Mouse (Mus musculus): ENCODE data around the gene Tmem211. TPM values are rescaled to one million over a fixed set of nuclear protein-coding genes. Genes with fewer than 3 reads are reported as not detected.

Gene Tmem211
- polyA plus RNA-seq, 1 experiment from 2014 or later: not detected

GRCm38 (mm10) chr5:113221147-113221865, 5.4 kb upstream of the Tmem211 start, which contains the start of gene 2900026A02Rik:
TSS of gene 2900026A02Rik (minus strand) at chr5:113221236.
- Histone ChIP-seq H3K9me3 (ENCODE audit: low read length) (no peaks in the 10 kb centered on the region), H3K27me3 (replicated peaks; ENCODE audit: insufficient read depth, low read length) (no peaks in the 10 kb centered on the region), H3K4me2 (replicated peaks; ENCODE audit: low read depth, low read length) (peak within 1 kb of the TSS; percentile 98), H3K4me3 (ENCODE audit: low read depth, low read length) (peak within 1 kb of the TSS; percentile 67), H3K4me1 (ENCODE audit: insufficient read depth, low read depth, low read length) (no peaks in the 10 kb centered on the region), H3K9ac (replicated peaks; ENCODE audit: low read depth) (peak within 1 kb of the TSS; percentile 43; the same call in 1 of the 2 replicates), H3K36me3 (ENCODE audit: insufficient read depth, low read length) (no peaks in the 10 kb centered on the region), H3K27ac (ENCODE audit: low read length) (peak within 1 kb of the TSS; percentile 57)
- WGBS: 24% methylated on average over 16 of the region's 62 CpGs
- peak; percentile 81 for ATAC-seq
- TF ChIP-seq CTCF (IDR thresholded peaks at IDR 0.05): peak; percentile 84
- no peak for TF ChIP-seq EP300 (IDR thresholded peaks at IDR 0.05)
- peak; percentile 77 for DNase-seq (ENCODE audit: low spot score)

DNA sequence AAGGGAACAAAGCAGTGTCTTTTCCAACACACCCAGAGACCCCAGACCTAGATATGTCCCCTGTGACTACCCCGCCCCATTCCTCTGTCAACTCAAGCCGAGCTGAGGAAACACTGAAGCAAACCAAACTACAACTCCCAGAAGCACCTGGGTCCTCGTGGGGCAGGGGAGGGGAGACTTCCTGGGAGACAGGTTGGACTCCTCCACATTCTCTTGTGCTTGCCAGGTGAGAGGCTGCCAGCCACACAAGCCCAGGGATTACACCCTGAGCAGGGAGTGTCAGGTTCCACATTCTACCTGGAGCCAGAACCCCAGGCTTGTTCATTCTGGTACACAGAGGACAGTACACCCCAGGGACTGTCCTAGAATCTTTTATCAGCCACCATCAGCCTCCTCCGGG, 2.8 kb upstream of the Tmem211 start:
- Histone ChIP-seq H3K4me1 (ENCODE audit: insufficient read depth, low read depth, low read length) (no peaks in the 10 kb centered on the region), H3K4me2 (replicated peaks; ENCODE audit: low read depth, low read length) (no peak overlapping the region), H3K4me3 (ENCODE audit: low read depth, low read length) (no peak overlapping the region), H3K27me3 (replicated peaks; ENCODE audit: insufficient read depth, low read length) (no peaks in the 10 kb centered on the region), H3K9me3 (ENCODE audit: low read length) (no peaks in the 10 kb centered on the region), H3K9ac (replicated peaks; ENCODE audit: low read depth) (no peak overlapping the region), H3K36me3 (ENCODE audit: insufficient read depth, low read length) (no peaks in the 10 kb centered on the region), H3K27ac (ENCODE audit: low read length) (no peak overlapping the region)
- WGBS: 44% methylated on average over 4 of the region's 4 CpGs
- TF ChIP-seq EP300 (IDR thresholded peaks at IDR 0.05) (no peak), CTCF (IDR thresholded peaks at IDR 0.05) (no peak)
- ATAC-seq (no peak), DNase-seq (ENCODE audit: low spot score) (peak; percentile 41)

DNA sequence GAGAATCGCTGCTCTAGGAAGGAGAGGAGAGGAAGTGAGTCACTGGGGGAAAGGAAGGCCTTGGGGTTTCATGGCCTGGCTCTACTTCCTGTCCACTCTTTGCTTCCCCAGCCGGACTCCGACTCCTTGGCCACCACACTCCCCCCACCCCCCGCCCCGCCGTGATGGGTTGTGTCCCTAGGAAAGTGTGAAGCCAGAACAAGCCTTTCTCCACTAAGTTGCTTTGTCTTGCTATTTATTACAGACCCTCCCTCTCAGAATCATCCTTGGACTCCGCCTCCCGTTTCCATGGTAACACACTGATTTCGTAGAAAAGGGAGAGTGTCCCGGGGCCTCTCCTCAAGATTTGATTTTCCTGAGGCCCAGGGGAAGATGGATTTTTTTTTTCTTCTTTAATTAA, 1.4 kb upstream of the Tmem211 start:
- Histone ChIP-seq H3K36me3 (ENCODE audit: insufficient read depth, low read length) (no peaks in the 10 kb centered on the region), H3K4me3 (ENCODE audit: low read depth, low read length) (no peak overlapping the region), H3K4me2 (replicated peaks; ENCODE audit: low read depth, low read length) (no peak overlapping the region), H3K27ac (ENCODE audit: low read length) (no peak overlapping the region), H3K27me3 (replicated peaks; ENCODE audit: insufficient read depth, low read length) (no peaks in the 10 kb centered on the region), H3K9ac (replicated peaks; ENCODE audit: low read depth) (no peak overlapping the region), H3K4me1 (ENCODE audit: insufficient read depth, low read depth, low read length) (no peaks in the 10 kb centered on the region), H3K9me3 (ENCODE audit: low read length) (no peaks in the 10 kb centered on the region)
- DNase-seq (ENCODE audit: low spot score): peak; percentile 54
- TF ChIP-seq CTCF (IDR thresholded peaks at IDR 0.05) (no peak), EP300 (IDR thresholded peaks at IDR 0.05) (no peak)
- no peak for ATAC-seq
- WGBS: 19% methylated on average over 10 of the region's 10 CpGs

- Histone ChIP-seq H3K4me3 (ENCODE audit: low read depth, low read length) (no peak overlapping the region; the same call in 1 of the 2 replicates), H3K9ac (replicated peaks; ENCODE audit: low read depth) (0 out of 2 replicates have a peak overlapping the region, but pooled peaks have one; percentile 17), H3K27ac (ENCODE audit: low read length) (peak overlapping the region; percentile 44; the same call in 1 of the 2 replicates), H3K9me3 (ENCODE audit: low read length) (no peaks in the 10 kb centered on the region), H3K4me1 (ENCODE audit: insufficient read depth, low read depth, low read length) (no peaks in the 10 kb centered on the region), H3K27me3 (replicated peaks; ENCODE audit: insufficient read depth, low read length) (no peaks in the 10 kb centered on the region), H3K36me3 (ENCODE audit: insufficient read depth, low read length) (no peaks in the 10 kb centered on the region), H3K4me2 (replicated peaks; ENCODE audit: low read depth, low read length) (peak overlapping the region; percentile 49)
- DNase-seq (ENCODE audit: low spot score): no peak
- TF ChIP-seq EP300 (IDR thresholded peaks at IDR 0.05): no peak
- no peak for TF ChIP-seq CTCF (IDR thresholded peaks at IDR 0.05)
- WGBS: 26% methylated on average over 25 of the region's 25 CpGs
- ATAC-seq: no peak
Measured at GRCm38 (mm10) chr5:113225686-113226435, 848 bp upstream of the Tmem211 start.

GRCm38 (mm10) chr5:113230196-113230595, 3.5 kb downstream of the Tmem211 start:
- Histone ChIP-seq H3K4me1 (ENCODE audit: insufficient read depth, low read depth, low read length) (no peaks in the 10 kb centered on the region), H3K9ac (replicated peaks; ENCODE audit: low read depth) (no peak overlapping the region), H3K27ac (ENCODE audit: low read length) (no peak overlapping the region), H3K36me3 (ENCODE audit: insufficient read depth, low read length) (no peaks in the 10 kb centered on the region), H3K27me3 (replicated peaks; ENCODE audit: insufficient read depth, low read length) (no peaks in the 10 kb centered on the region), H3K4me2 (replicated peaks; ENCODE audit: low read depth, low read length) (no peak overlapping the region), H3K4me3 (ENCODE audit: low read depth, low read length) (no peak overlapping the region), H3K9me3 (ENCODE audit: low read length) (no peaks in the 10 kb centered on the region)
- no peak for TF ChIP-seq EP300 (IDR thresholded peaks at IDR 0.05)
- TF ChIP-seq CTCF (IDR thresholded peaks at IDR 0.05): no peak
- ATAC-seq (no peak), DNase-seq (ENCODE audit: low spot score) (no peak)
- 71% methylated on average over 5 of the region's 5 CpGs for WGBS

- H3K4me2 ChIP-seq (replicated peaks; ENCODE audit: low read depth, low read length): no peak overlapping the region
- H3K27me3 ChIP-seq (replicated peaks; ENCODE audit: insufficient read depth, low read length): no peaks in the 10 kb centered on the region
- no peak overlapping the region for H3K27ac ChIP-seq (ENCODE audit: low read length)
- no peaks in the 10 kb centered on the region for H3K9me3 ChIP-seq (ENCODE audit: low read length)
- H3K9ac ChIP-seq (replicated peaks; ENCODE audit: low read depth): no peak overlapping the region
- 0 out of 2 replicates have a peak, but pooled peaks have one; percentile 41 for TF ChIP-seq EP300 (IDR thresholded peaks at IDR 0.05)
- no peak for TF ChIP-seq CTCF (IDR thresholded peaks at IDR 0.05)
- H3K36me3 ChIP-seq (ENCODE audit: insufficient read depth, low read length): no peaks in the 10 kb centered on the region
- ATAC-seq (peak; percentile 90), DNase-seq (ENCODE audit: low spot score) (peak; percentile 58)
- H3K4me3 ChIP-seq (ENCODE audit: low read depth, low read length): no peak overlapping the region
- 49% methylated on average over 8 of the region's 8 CpGs for WGBS
- H3K4me1 ChIP-seq (ENCODE audit: insufficient read depth, low read depth, low read length): no peaks in the 10 kb centered on the region
Measured at GRCm38 (mm10) chr5:113249263-113249930, 22.7 kb downstream of the Tmem211 start.
